Mouse (Mus musculus) heart, embryonic 11.5 days (tissue): ENCODE data around the gene Gpc1. TPM values are rescaled to one million over a fixed set of nuclear protein-coding genes. Genes with fewer than 3 reads are reported as not detected.

Experiments used
- ATAC-seq: fragments of 200-750 bp; cut with Nextera tagmentation; replicated peaks from 2 replicates; pipeline ENCODE4 v1.8.0; 2017; ENCODE audit warnings: moderate library complexity; ENCODE audit not compliant: insufficient number of reproducible peaks, low FRiP score, low TSS enrichment
- H3K27ac ChIP-seq: fragments of 300-500 bp; sonication (generic); 2 replicates; pipeline ENCODE4 v1.5.1; 2014; ENCODE audit warnings: mild to moderate bottlenecking, low read depth, low read length
- H3K27me3 ChIP-seq: fragments of 300-500 bp; sonication (generic); 2 replicates; pipeline ENCODE4 v1.6.1; 2014; ENCODE audit warnings: mild to moderate bottlenecking, low read length, mixed read lengths; ENCODE audit not compliant: control insufficient read depth, insufficient read depth
- H3K36me3 ChIP-seq: fragments of 300-500 bp; sonication (generic); 2 replicates; pipeline ENCODE4 v1.6.1; 2014; ENCODE audit warnings: mild to moderate bottlenecking, low read length, moderate library complexity, mixed read lengths; ENCODE audit not compliant: control insufficient read depth, insufficient read depth
- H3K4me1 ChIP-seq: fragments of 300-500 bp; sonication (generic); 2 replicates; pipeline ENCODE4 v1.6.1; 2014; ENCODE audit warnings: low read length; ENCODE audit not compliant: control insufficient read depth, insufficient read depth
- H3K4me2 ChIP-seq: fragments of 300-500 bp; sonication (generic); 2 replicates; pipeline ENCODE4 v1.6.1; 2014; ENCODE audit warnings: mild to moderate bottlenecking, moderate library complexity
- H3K4me3 ChIP-seq: fragments of 300-500 bp; sonication (generic); 2 replicates; pipeline ENCODE4 v1.5.1; 2014; ENCODE audit warnings: low read depth, low read length
- H3K9ac ChIP-seq: fragments of 300-500 bp; sonication (generic); 2 replicates; pipeline ENCODE4 v1.6.1; 2014; ENCODE audit warnings: mild to moderate bottlenecking, low read depth, low read length, moderate library complexity
- H3K9me3 ChIP-seq: fragments of 300-500 bp; sonication (generic); replicated peaks from 2 replicates; pipeline ENCODE4 v1.6.1; 2016; ENCODE audit warnings: low read length; ENCODE audit not compliant: control insufficient read depth
- WGBS: fragments of 180-500 bp; shearing (Covaris S2); extraction: QIAGEN DNeasy Blood & Tissue Kit; methylation state at CpG from one replicate; pipeline ENCODE4 v1.1.7; 2014; ENCODE audit not compliant: insufficient replicate concordance; 5-methylcytosine and 5-hydroxymethylcytosine counted together
- polyA plus RNA-seq: library from polyadenylated mRNA; unstranded; fragments of >200 nt; fragmentation: Nextera tagmentation; extraction: Ambion mirVana; gene quantifications from 2 replicates; pipeline ENCODE4 v1.2.1, GENCODE M21; 2014

Gene Gpc1
- polyA plus RNA-seq, 1 experiment from 2014 or later: 25.9 TPM

DNA sequence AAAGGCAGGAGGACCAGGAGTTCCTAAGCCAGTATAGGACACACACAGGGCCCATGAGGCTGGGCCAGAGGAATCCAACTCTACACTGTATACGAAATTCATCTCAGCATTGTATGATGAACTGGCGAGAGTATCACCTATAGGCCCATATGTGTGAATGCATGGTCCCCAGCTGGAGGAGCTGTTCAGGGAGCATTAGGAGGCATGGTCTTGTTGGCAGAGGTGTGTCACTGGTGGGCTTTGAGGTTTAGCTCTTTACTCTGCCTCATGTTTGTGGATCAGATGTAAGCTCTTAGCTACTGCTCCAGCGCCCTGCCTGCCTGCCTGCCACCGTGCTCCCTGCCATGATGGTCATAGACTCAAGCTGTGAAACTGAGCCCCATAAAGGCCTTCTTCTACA is 31.8 kb downstream of the Gpc1 start:
- H3K4me2 ChIP-seq: no peak overlapping the region
- 0 out of 2 replicates have a peak, but pooled peaks cover 2% of the 10 kb centered on the region for H3K36me3 ChIP-seq
- H3K27ac ChIP-seq: no peak overlapping the region
- no peak for ATAC-seq
- no peaks in the 10 kb centered on the region for H3K9me3 ChIP-seq
- WGBS: 73% methylated on average over 4 of the region's 4 CpGs
- no peaks in the 10 kb centered on the region for H3K4me1 ChIP-seq
- no peak overlapping the region for H3K9ac ChIP-seq
- no peak overlapping the region for H3K4me3 ChIP-seq
- peaks cover 8% of the 10 kb centered on the region; the same call in 1 of the 2 replicates for H3K27me3 ChIP-seq

- ATAC-seq: no peak
- no peaks in the 10 kb centered on the region for H3K4me1 ChIP-seq
- no peaks in the 10 kb centered on the region for H3K9me3 ChIP-seq
- H3K4me3 ChIP-seq: no peak overlapping the region
- no peaks in the 10 kb centered on the region for H3K36me3 ChIP-seq
- WGBS: 56% methylated on average over 2 of the region's 2 CpGs
- H3K27ac ChIP-seq: no peak overlapping the region
- no peak overlapping the region for H3K4me2 ChIP-seq
- H3K9ac ChIP-seq: no peak overlapping the region
- H3K27me3 ChIP-seq: peaks cover 8% of the 10 kb centered on the region; the same call in 1 of the 2 replicates
These were observed 34.7 kb downstream of the Gpc1 start for GRCm38 (mm10) chr1:92866170-92866569.

GRCm38 (mm10) chr1:92869985-92870384 is 38.5 kb downstream of the Gpc1 start:
- Histone ChIP-seq H3K9ac (no peak overlapping the region), H3K9me3 (no peaks in the 10 kb centered on the region), H3K27me3 (peaks cover 7% of the 10 kb centered on the region), H3K4me2 (no peak overlapping the region), H3K4me1 (no peaks in the 10 kb centered on the region), H3K36me3 (no peaks in the 10 kb centered on the region), H3K27ac (no peak overlapping the region), H3K4me3 (no peak overlapping the region)
- WGBS: 70% methylated on average over 2 of the region's 2 CpGs
- ATAC-seq: no peak

- no peaks in the 10 kb centered on the region for H3K4me1 ChIP-seq
- no peak overlapping the region for H3K27ac ChIP-seq
- 81% methylated on average over 7 of the region's 7 CpGs for WGBS
- ATAC-seq: no peak
- H3K36me3 ChIP-seq: no peaks in the 10 kb centered on the region
- H3K4me2 ChIP-seq: no peak overlapping the region
- H3K9ac ChIP-seq: no peak overlapping the region
- no peaks in the 10 kb centered on the region for H3K9me3 ChIP-seq
- H3K27me3 ChIP-seq: peaks cover 7% of the 10 kb centered on the region
- H3K4me3 ChIP-seq: no peak overlapping the region
These were observed 41.2 kb downstream of the Gpc1 start for GRCm38 (mm10) chr1:92872666-92873065.

DNA sequence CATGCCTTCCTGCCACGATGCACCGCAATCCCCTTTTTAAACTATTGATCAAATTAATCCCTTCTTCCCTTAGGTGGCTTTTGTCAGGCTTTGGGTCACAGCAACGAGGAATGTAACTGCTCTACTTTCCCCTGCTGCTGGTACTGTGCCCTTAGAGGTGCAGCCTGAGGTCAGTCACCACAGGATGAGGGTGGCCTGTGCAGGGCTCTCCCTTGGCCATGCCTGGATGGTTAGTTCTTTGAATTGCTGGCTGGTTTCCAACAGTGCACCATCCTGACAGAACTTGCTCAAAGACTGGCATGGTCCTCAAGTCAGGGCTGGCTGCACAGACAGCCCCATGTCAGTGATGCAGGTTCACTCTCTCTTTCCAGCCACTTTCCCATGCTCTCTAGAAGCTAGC is 42.6 kb downstream of the Gpc1 start:
- H3K9ac ChIP-seq: no peak overlapping the region
- ATAC-seq: no peak
- peaks cover 7% of the 10 kb centered on the region for H3K27me3 ChIP-seq
- H3K4me3 ChIP-seq: no peak overlapping the region
- H3K27ac ChIP-seq: no peak overlapping the region
- H3K4me2 ChIP-seq: no peak overlapping the region
- WGBS: 82% methylated on average over 3 of the region's 3 CpGs
- H3K36me3 ChIP-seq: no peaks in the 10 kb centered on the region
- no peaks in the 10 kb centered on the region for H3K9me3 ChIP-seq
- no peaks in the 10 kb centered on the region for H3K4me1 ChIP-seq

GRCm38 (mm10) chr1:92875360-92876111 is 44.1 kb downstream of the Gpc1 start:
- no peak overlapping the region for H3K9ac ChIP-seq
- no peak for ATAC-seq
- no peaks in the 10 kb centered on the region for H3K36me3 ChIP-seq
- peaks cover 7% of the 10 kb centered on the region for H3K27me3 ChIP-seq
- WGBS: 70% methylated on average over 8 of the region's 8 CpGs
- no peak overlapping the region for H3K4me2 ChIP-seq
- H3K9me3 ChIP-seq: no peaks in the 10 kb centered on the region
- no peaks in the 10 kb centered on the region for H3K4me1 ChIP-seq
- no peak overlapping the region for H3K4me3 ChIP-seq
- no peak overlapping the region for H3K27ac ChIP-seq

- H3K4me1 ChIP-seq: no peaks in the 10 kb centered on the region; the same call in 1 of the 2 replicates
- H3K4me3 ChIP-seq: no peak overlapping the region
- no peaks in the 10 kb centered on the region for H3K9me3 ChIP-seq
- no peak for ATAC-seq
- H3K9ac ChIP-seq: no peak overlapping the region
- no peak overlapping the region for H3K4me2 ChIP-seq
- no peak overlapping the region for H3K27ac ChIP-seq
- H3K36me3 ChIP-seq: no peaks in the 10 kb centered on the region
- WGBS: 68% methylated on average over 12 of the region's 12 CpGs
- H3K27me3 ChIP-seq: peaks cover 11% of the 10 kb centered on the region
These were observed 46.1 kb downstream of the Gpc1 start for GRCm38 (mm10) chr1:92877431-92877978.

GRCm38 (mm10) chr1:92878066-92878741 is 46.8 kb downstream of the Gpc1 start:
- Histone ChIP-seq H3K4me3 (no peak overlapping the region), H3K27ac (no peak overlapping the region), H3K9me3 (no peaks in the 10 kb centered on the region), H3K27me3 (peaks cover 14% of the 10 kb centered on the region), H3K4me2 (no peak overlapping the region), H3K4me1 (no peaks in the 10 kb centered on the region; the same call in 1 of the 2 replicates), H3K36me3 (no peaks in the 10 kb centered on the region), H3K9ac (no peak overlapping the region)
- ATAC-seq: no peak
- WGBS: 71% methylated on average over 13 of the region's 13 CpGs
